Mouse (Mus musculus) cerebellum, adult 2 months (tissue): ENCODE results near the gene Plin4. TPM values are rescaled to one million over a fixed set of nuclear protein-coding genes. Genes with fewer than 3 reads are reported as not detected.

Experiments used
- DNase-seq, 2 experiments: peaks; one replicate each; pipeline ENCODE4 v3.0.0; 2021
- H3K27ac ChIP-seq: fragments of 200-500 bp; 2 replicates; pipeline ENCODE4 v1.5.1; 2012; ENCODE audit warnings: low read length, control low read depth, inconsistent platforms; ENCODE audit not compliant: insufficient read depth
- H3K27me3 ChIP-seq: fragments of 200-500 bp; 2 replicates; pipeline ENCODE4 v1.6.1; 2012; ENCODE audit warnings: inconsistent platforms, mild to moderate bottlenecking, low read length, moderate library complexity; ENCODE audit not compliant: control insufficient read depth, insufficient read depth
- H3K4me1 ChIP-seq: fragments of 200-500 bp; 2 replicates; pipeline ENCODE4 v1.6.1; 2011; ENCODE audit warnings: low read length; ENCODE audit not compliant: control insufficient read depth, insufficient read depth
- H3K4me3 ChIP-seq: fragments of 200-500 bp; replicated peaks from 2 replicates; pipeline ENCODE3; 2011; ENCODE audit warnings: mild to moderate bottlenecking, low read depth, low read length, control low read depth; ENCODE audit not compliant: insufficient read depth
- CTCF ChIP-seq: fragments of 200-500 bp; IDR thresholded peaks from 2 replicates; pipeline ENCODE4 v1.5.1; 2011; ENCODE audit warnings: low read depth, mild to moderate bottlenecking, control low read depth, low read length, moderate library complexity, borderline replicate concordance; ENCODE audit not compliant: insufficient read depth
- POLR2A ChIP-seq: fragments of 200-500 bp; IDR thresholded peaks from 2 replicates; pipeline ENCODE4 v1.6.1; 2011; ENCODE audit warnings: low read length, control low read depth, borderline replicate concordance; ENCODE audit not compliant: insufficient read depth
- WGBS: fragments of 180-500 bp; shearing (Covaris S2); methylation state at CpG from one replicate; pipeline ENCODE4 v1.1.7; 2018; 5-methylcytosine and 5-hydroxymethylcytosine counted together
- polyA plus RNA-seq: library from polyadenylated mRNA; depleted of rRNA; stranded (reverse); fragments of >200 nt; gene quantifications from 2 replicates; pipeline ENCODE4 v1.2.3, GENCODE M21; 2012

The Plin4 gene
- polyA plus RNA-seq, 1 experiment = 1.1 TPM

- Histone ChIP-seq H3K27me3 (no peaks in the 10 kb centered on the region), H3K4me3 (no peak overlapping the region), H3K27ac (no peak overlapping the region), H3K4me1 (no peaks in the 10 kb centered on the region)
- no peak for DNase-seq
- 94% methylated on average over 8 of the region's 8 CpGs for WGBS
- TF ChIP-seq POLR2A (no peak), CTCF (no peak)
Observed at GRCm38 (mm10) chr17:56103465-56104285, 5.9 kb downstream of the Plin4 start.

DNA sequence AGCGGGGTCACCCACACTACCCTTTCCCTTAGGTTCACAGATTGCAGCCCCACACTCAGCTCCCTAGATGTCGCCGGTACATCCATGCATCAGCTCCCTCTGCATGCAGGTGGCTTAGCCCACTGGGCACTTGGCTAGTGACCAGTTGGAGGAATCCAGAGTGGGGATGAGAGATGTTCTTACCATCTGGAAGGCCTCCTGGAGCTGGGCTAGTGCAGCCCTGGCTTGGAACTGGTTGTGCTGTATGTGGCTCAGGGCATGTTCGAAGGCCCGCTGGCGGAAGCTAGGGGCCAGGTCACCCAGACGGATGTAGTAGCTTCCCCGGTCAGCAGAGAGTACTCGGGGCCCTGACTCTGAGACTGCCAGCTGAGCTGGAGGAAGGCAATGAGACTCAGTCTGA is 6.7 kb downstream of the Plin4 start:
- Histone ChIP-seq H3K4me1 (no peaks in the 10 kb centered on the region), H3K27me3 (no peaks in the 10 kb centered on the region), H3K4me3 (no peak overlapping the region), H3K27ac (no peak overlapping the region)
- 81% methylated on average over 9 of the region's 9 CpGs for WGBS
- DNase-seq = no peak
- TF ChIP-seq POLR2A (no peak), CTCF (no peak)

- no peaks in the 10 kb centered on the region for H3K4me1 ChIP-seq
- no peak for TF ChIP-seq CTCF
- TF ChIP-seq POLR2A = no peak
- no peak overlapping the region for H3K4me3 ChIP-seq
- DNase-seq = no peak
- WGBS = 90% methylated on average over 5 of the region's 5 CpGs
- H3K27ac ChIP-seq = no peak overlapping the region
- H3K27me3 ChIP-seq = no peaks in the 10 kb centered on the region
Observed at GRCm38 (mm10) chr17:56102158-56102557, 7.4 kb downstream of the Plin4 start.

DNA sequence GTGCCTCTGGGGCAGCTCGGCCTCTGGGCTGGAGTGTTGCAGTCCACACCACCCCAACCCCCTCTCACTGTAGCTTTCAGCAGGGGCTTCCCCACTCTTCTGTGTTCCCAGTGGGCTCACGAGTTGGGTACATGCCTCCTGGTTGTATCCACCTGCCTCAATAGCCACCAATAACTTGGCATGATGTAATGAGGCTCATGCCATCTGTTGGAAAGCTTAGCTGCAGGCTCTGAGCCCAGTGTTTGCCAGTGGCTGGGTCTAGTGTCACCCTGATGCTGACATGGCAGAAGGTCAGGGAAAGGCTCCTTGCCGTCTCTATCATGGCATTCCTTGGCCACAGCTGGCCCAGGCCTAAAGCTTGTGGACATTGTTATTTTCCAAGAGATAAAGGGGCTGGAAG is 8.8 kb downstream of the Plin4 start:
- no peak overlapping the region for H3K4me3 ChIP-seq
- no peak for DNase-seq
- 44% methylated on average over 3 of the region's 3 CpGs for WGBS
- no peaks in the 10 kb centered on the region for H3K27me3 ChIP-seq
- TF ChIP-seq POLR2A (no peak), CTCF (no peak)
- H3K4me1 ChIP-seq = no peaks in the 10 kb centered on the region
- no peak overlapping the region for H3K27ac ChIP-seq

GRCm38 (mm10) chr17:56098711-56099572 is 10.7 kb downstream of the Plin4 start:
- Histone ChIP-seq H3K4me1 (no peaks in the 10 kb centered on the region), H3K27me3 (no peaks in the 10 kb centered on the region), H3K27ac (no peak overlapping the region), H3K4me3 (no peak overlapping the region)
- no peak for DNase-seq
- TF ChIP-seq CTCF (no peak), POLR2A (no peak)
- 85% methylated on average over 15 of the region's 15 CpGs for WGBS

DNA sequence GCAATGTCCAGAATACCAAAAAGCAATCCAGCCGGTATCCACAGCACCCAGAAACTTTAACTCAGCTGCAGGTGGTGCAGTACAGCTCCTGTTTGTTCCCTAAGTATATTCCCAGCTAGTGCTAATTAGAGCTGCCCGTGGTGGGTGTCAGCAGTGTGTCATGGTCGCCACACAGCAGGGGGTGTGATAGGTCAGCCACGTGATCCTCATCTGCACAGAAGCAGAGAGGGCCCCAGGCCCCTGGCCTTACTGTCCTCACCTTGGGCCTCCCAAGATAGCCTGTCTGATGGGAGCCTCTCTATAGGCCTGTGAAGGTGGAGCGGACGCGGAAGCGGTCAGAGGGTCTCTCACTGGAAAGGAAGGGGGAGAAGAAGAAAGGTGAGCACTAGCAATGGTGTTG is 11.4 kb downstream of the Plin4 start:
- WGBS = 82% methylated on average over 8 of the region's 8 CpGs
- TF ChIP-seq POLR2A (no peak), CTCF (no peak)

GRCm38 (mm10) chr17:56096883-56097282 is 12.7 kb downstream of the Plin4 start:
- Histone ChIP-seq H3K4me3 (no peak overlapping the region), H3K27me3 (no peaks in the 10 kb centered on the region), H3K4me1 (no peaks in the 10 kb centered on the region), H3K27ac (no peak overlapping the region)
- WGBS = 90% methylated on average over 12 of the region's 12 CpGs
- no peak for DNase-seq
- no peak for TF ChIP-seq CTCF

More for the DNA sequence above, 11.4 kb downstream of the Plin4 start:
- no peak overlapping the region for H3K4me3 ChIP-seq
- H3K27ac ChIP-seq = no peak overlapping the region
- no peak for DNase-seq
- H3K27me3 ChIP-seq = no peaks in the 10 kb centered on the region
- no peaks in the 10 kb centered on the region for H3K4me1 ChIP-seq

GRCm38 (mm10) chr17:56092794-56093193 is 16.8 kb downstream of the Plin4 start:
- Histone ChIP-seq H3K27ac (no peak overlapping the region), H3K27me3 (no peaks in the 10 kb centered on the region), H3K4me1 (no peaks in the 10 kb centered on the region), H3K4me3 (no peak overlapping the region)
- TF ChIP-seq POLR2A = no peak
- DNase-seq = no peak
- 91% methylated on average over 1 of the region's 1 CpGs for WGBS

GRCm38 (mm10) chr17:56092312-56092711 is 17.3 kb downstream of the Plin4 start:
- DNase-seq = no peak
- no peak overlapping the region for H3K4me3 ChIP-seq
- WGBS = 92% methylated on average over 1 of the region's 1 CpGs
- H3K4me1 ChIP-seq = no peaks in the 10 kb centered on the region
- H3K27me3 ChIP-seq = no peaks in the 10 kb centered on the region
- H3K27ac ChIP-seq = no peak overlapping the region
- TF ChIP-seq CTCF = no peak
- TF ChIP-seq POLR2A = no peak
